Mouse (Mus musculus): ENCODE measurements around the gene Hspa12b.

The Hspa12b gene

GRCm38 (mm10) chr2:131149254-131149578, 22.1 kb downstream of the Hspa12b start:
- DNase-seq: no peak

- DNase-seq: no peak
Observed at GRCm38 (mm10) chr2:131152166-131152730, 25.2 kb downstream of the Hspa12b start.

GRCm38 (mm10) chr2:131154036-131154435, 27.0 kb downstream of the Hspa12b start:
- DNase-seq: no peak

- DNase-seq: no peak
Observed at GRCm38 (mm10) chr2:131156987-131157386, 29.9 kb downstream of the Hspa12b start.

GRCm38 (mm10) chr2:131159491-131159910, 32.4 kb downstream of the Hspa12b start:
- no peak for DNase-seq

- DNase-seq: peak; percentile 99
Observed at GRCm38 (mm10) chr2:131159938-131160581, 33.0 kb downstream of the Hspa12b start, which contains the start of gene 1700037H04Rik. TSS of gene 1700037H04Rik (minus strand) at chr2:131160081.

- no peak for DNase-seq
Observed at GRCm38 (mm10) chr2:131160671-131161111, 33.6 kb downstream of the Hspa12b start.

GRCm38 (mm10) chr2:131163924-131164323, 36.8 kb downstream of the Hspa12b start:
- DNase-seq: no peak

GRCm38 (mm10) chr2:131166172-131166571, 39.1 kb downstream of the Hspa12b start:
- no peak for DNase-seq

GRCm38 (mm10) chr2:131167984-131168383, 40.9 kb downstream of the Hspa12b start:
- DNase-seq: no peak

- DNase-seq: no peak
Observed at GRCm38 (mm10) chr2:131168914-131169313, 41.8 kb downstream of the Hspa12b start.

GRCm38 (mm10) chr2:131170936-131171335, 43.9 kb downstream of the Hspa12b start:
- no peak for DNase-seq

GRCm38 (mm10) chr2:131171401-131172104, 44.5 kb downstream of the Hspa12b start:
- no peak for DNase-seq

- no peak for DNase-seq
Observed at GRCm38 (mm10) chr2:131172322-131172721, 45.2 kb downstream of the Hspa12b start.

- DNase-seq: peak; percentile 93
Observed at GRCm38 (mm10) chr2:131174700-131175099, 47.6 kb downstream of the Hspa12b start.

- no peak for DNase-seq
Observed at GRCm38 (mm10) chr2:131175286-131175944, 48.3 kb downstream of the Hspa12b start.

- no peak for DNase-seq
Observed at GRCm38 (mm10) chr2:131175945-131176309, 48.8 kb downstream of the Hspa12b start.

GRCm38 (mm10) chr2:131176491-131176890, 49.4 kb downstream of the Hspa12b start:
- DNase-seq: no peak

GRCm38 (mm10) chr2:131177932-131178331, 50.9 kb downstream of the Hspa12b start:
- DNase-seq: no peak

GRCm38 (mm10) chr2:131178828-131179245, 51.8 kb downstream of the Hspa12b start:
- DNase-seq: no peak

- DNase-seq: peak; percentile 84
Observed at GRCm38 (mm10) chr2:131179246-131179886, 52.3 kb downstream of the Hspa12b start.

- peak; percentile 92 for DNase-seq
Observed at GRCm38 (mm10) chr2:131179990-131180587, 53.0 kb downstream of the Hspa12b start, which contains the start of gene Cenpb. TSS of gene Cenpb (minus strand) at chr2:131180067.
